Mouse (Mus musculus): ENCODE measurements around the gene Vps4a. TPM values are rescaled to one million over a fixed set of nuclear protein-coding genes. Genes with fewer than 3 reads are reported as not detected.
A peak's percentile ranks its signal among the peaks of the same experiment; 100 is the strongest.
"Not testable (repeated sequence)": the region's sequence is repeated elsewhere in the genome, so short reads cannot be mapped to it uniquely, and the experiment has no call there.

Vps4a gene
- polyA plus RNA-seq (2016; fragmentation: Nextera tagmentation; extraction: Ambion mirVana) = 56.4 and 67.5 TPM in 2 replicates

DNA sequence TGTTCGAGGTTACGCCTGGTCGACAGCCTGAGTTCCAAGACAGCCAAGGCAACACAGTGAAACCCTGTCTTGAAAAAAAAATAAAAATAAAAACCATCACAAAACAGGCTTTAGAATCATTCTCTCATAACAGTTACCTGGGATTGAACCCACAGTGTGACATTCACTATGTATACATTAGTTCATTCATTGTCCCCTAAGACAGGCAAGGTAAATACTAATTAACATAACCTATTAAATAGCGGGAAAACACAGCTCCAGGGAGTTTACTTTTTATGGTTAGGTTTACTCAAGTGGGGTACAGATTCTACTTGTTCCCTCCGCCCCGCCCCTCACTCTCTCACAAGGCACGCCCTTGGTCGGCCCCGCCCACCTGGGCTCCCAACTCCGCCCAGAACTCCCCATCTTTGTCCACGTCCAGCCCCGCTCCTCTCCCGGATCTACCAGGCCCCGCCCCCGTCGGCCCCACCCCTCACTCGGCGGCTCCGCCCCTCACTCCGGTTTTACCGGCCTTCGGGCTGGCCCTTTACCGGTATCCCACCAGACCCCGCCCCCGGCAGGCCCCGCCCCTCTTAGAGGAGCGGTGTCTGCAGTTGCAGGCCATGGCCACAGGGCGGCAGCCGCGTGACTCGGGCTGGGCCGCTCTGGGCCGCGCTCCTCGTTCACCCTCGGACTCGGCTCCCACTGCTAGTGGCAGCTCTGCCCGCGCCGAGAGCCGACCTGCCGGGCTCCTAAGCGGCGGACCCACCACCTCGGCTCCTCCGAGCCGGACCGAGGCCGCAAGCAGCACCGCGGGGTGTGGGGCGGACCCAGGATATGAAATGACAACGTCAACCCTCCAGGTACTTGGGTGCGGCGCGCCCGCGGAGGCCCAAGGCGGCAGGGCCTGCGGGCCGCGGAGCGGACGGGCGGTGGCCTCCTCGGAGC lies at the start of gene Vps4a:
Vps4a (plus strand) TSS at position 573 of the 927 bp plus-strand sequence.
- 4% methylated on average over 66 of the region's 66 CpGs for WGBS
- Histone ChIP-seq H3K4me1 (peaks cover 25% of the 10 kb centered on the region), H3K27me3 (ENCODE audit: low read depth, poor library complexity, severe bottlenecking) (no peaks in the 10 kb centered on the region), H3K4me3 (peak within 1 kb of the TSS; percentile 98), H3K9me3 (replicated peaks) (no peaks in the 10 kb centered on the region), H3K27ac (peak within 1 kb of the TSS; percentile 91), H3K36me3 (peaks cover 7% of the 10 kb centered on the region)
- DNase-seq (ENCODE audit: low spot score) = peak; percentile 96

DNA sequence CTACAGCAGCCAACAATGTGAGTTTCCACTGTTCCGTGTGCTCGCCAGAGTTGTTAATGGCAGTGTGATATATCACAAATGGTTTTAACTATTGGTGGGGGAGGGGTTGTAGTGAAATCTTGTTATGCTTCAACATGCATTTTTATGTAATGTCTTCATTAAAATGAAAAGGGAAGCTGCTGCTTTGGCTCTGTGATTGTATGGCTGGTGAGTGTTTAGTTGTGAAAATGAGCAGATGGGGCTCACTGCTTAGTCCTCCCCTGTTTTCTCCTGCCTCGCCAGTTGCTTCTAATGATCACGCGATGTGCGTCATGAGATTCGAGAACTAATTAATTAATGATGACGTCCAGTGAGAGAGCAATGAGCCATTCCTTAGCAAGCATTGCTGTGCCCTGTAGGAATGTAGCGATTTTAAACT lies 45.6 kb upstream of the Vps4a start:
- H3K4me1 ChIP-seq = no peaks in the 10 kb centered on the region

DNA sequence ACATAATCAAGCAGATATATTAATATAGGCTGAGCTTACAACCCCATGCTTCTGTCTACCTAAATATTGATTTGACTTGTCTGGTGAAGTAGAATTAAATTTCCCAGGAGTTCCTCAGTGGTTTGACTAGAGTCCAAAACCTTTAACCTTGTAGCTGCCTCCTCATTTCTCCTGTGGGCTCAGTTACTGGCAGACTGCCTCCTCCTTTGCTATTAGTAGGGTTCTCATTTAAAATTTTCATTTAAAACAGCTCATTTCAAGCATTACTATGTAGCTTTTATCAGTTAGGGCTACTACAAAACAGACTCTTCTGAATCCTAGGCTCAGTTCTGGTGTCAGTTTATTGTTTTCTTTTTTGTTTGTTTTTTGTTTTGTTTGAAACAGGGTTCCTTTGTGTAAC lies 45.1 kb upstream of the Vps4a start:
- Histone ChIP-seq H3K27ac (no peak overlapping the region), H3K4me3 (no peak overlapping the region), H3K27me3 (ENCODE audit: low read depth, poor library complexity, severe bottlenecking) (no peaks in the 10 kb centered on the region), H3K4me1 (no peaks in the 10 kb centered on the region), H3K9me3 (replicated peaks) (no peaks in the 10 kb centered on the region), H3K36me3 (peaks cover 50% of the 10 kb centered on the region)
- no peak for DNase-seq (ENCODE audit: low spot score)

More for the DNA sequence above, 45.6 kb upstream of the Vps4a start:
- Histone ChIP-seq H3K4me3 (no peak overlapping the region), H3K27ac (no peak overlapping the region), H3K9me3 (replicated peaks) (no peaks in the 10 kb centered on the region), H3K36me3 (peaks cover 50% of the 10 kb centered on the region), H3K27me3 (ENCODE audit: low read depth, poor library complexity, severe bottlenecking) (no peaks in the 10 kb centered on the region)
- no peak for DNase-seq (ENCODE audit: low spot score)
- 92% methylated on average over 9 of the region's 9 CpGs for WGBS

DNA sequence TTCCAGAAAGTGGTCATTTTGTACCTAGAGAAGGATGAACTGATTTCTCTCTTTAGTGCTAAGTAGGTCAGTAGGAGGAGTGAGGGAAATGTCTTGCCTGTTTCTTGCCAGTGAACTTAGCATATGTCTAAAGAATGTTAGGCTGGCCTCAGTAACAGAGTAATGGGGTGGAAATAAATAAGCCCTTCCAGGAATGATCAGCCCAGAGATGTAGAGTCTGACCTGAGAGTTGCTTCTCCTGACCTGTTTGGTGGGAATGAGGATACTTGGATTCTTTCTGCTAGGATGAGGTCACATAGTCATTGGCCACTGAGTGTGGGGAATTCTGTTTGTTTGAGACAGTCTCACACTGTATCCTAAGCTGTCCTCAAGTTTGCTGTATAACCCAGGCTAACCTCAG lies 43.5 kb upstream of the Vps4a start:
- H3K27ac ChIP-seq = no peak overlapping the region
- H3K36me3 ChIP-seq = peaks cover 56% of the 10 kb centered on the region
- DNase-seq (ENCODE audit: low spot score) = no peak
- H3K9me3 ChIP-seq (replicated peaks) = no peaks in the 10 kb centered on the region
- H3K27me3 ChIP-seq (ENCODE audit: low read depth, poor library complexity, severe bottlenecking) = no peaks in the 10 kb centered on the region
- H3K4me1 ChIP-seq = no peaks in the 10 kb centered on the region
- no peak overlapping the region for H3K4me3 ChIP-seq

DNA sequence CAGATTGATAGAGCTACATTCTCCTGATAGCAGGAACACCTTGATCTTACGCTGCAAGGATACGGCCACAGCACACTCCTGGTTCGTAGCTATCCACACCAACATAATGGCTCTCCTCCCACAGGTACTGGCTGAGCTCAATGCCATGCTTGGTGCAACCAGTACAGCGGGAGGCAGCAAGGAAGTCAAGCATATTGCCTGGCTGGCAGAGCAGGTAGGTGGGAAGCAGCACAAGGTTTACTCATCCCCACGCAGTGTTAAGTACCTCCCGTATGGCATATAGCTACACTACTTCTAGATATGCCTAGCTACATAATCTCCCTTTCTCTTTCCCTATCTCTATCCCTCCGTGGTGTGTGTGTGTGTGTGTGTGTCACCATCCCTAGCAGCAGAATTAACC lies 39.6 kb upstream of the Vps4a start:
- 94% methylated on average over 7 of the region's 7 CpGs for WGBS
- H3K27ac ChIP-seq = no peak overlapping the region
- H3K36me3 ChIP-seq = peaks cover 62% of the 10 kb centered on the region
- H3K9me3 ChIP-seq (replicated peaks) = no peaks in the 10 kb centered on the region
- H3K4me3 ChIP-seq = no peak overlapping the region
- H3K27me3 ChIP-seq (ENCODE audit: low read depth, poor library complexity, severe bottlenecking) = no peaks in the 10 kb centered on the region
- no peaks in the 10 kb centered on the region for H3K4me1 ChIP-seq
- DNase-seq (ENCODE audit: low spot score) = no peak

DNA sequence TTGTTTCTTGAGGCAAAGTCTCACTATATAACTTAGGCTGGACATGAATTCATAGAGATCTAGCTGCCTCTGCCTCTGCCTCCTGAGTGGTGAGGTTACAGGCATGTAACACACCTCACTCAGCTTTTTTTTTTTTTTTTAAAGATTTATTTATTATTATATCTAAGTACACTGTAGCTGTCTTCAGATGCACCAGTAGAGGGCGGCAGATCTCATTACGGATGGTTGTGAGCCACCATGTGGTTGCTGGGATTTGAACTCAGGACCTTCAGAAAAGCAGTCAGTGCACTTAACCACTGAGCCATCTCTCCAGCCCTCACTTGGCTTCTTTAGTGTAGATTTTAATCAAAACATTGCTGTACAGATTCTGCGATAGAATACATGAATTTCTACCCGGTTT lies 34.7 kb upstream of the Vps4a start:
- H3K36me3 ChIP-seq = peaks cover 71% of the 10 kb centered on the region
- 85% methylated on average over 4 of the region's 4 CpGs for WGBS
- not testable (repeated sequence) for H3K27me3 ChIP-seq (ENCODE audit: low read depth, poor library complexity, severe bottlenecking)

DNA sequence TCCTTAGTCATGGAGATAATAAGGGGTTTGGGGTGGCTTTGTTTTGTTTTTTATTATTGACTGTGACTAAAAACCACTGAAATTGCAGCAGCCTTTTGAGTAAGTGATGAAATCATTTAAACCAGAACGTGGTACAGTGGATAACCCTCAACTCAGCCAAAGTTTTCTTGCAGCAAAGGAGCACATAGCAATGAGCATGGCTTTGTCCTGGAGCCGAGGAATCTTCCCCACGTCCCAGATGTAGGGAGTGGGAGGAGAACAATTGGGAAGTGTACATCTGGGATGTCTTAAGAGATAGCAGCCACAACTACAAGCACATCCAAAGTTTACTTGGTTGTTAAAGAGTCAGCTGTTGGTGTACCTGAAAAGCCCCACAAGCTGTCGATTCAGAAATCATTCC lies 33.6 kb upstream of the Vps4a start:
- WGBS = 93% methylated on average over 4 of the region's 4 CpGs
- H3K36me3 ChIP-seq = peaks cover 65% of the 10 kb centered on the region
- no peak for DNase-seq (ENCODE audit: low spot score)
- no peaks in the 10 kb centered on the region for H3K4me1 ChIP-seq
- H3K27me3 ChIP-seq (ENCODE audit: low read depth, poor library complexity, severe bottlenecking) = no peaks in the 10 kb centered on the region
- no peak overlapping the region for H3K4me3 ChIP-seq
- no peak overlapping the region for H3K27ac ChIP-seq
- H3K9me3 ChIP-seq (replicated peaks) = no peaks in the 10 kb centered on the region

More for the DNA sequence above, 34.7 kb upstream of the Vps4a start:
- H3K4me3 ChIP-seq; DNase-seq (ENCODE audit: low spot score); H3K4me1 ChIP-seq; H3K27ac ChIP-seq; H3K9me3 ChIP-seq (replicated peaks): not testable (repeated sequence)

DNA sequence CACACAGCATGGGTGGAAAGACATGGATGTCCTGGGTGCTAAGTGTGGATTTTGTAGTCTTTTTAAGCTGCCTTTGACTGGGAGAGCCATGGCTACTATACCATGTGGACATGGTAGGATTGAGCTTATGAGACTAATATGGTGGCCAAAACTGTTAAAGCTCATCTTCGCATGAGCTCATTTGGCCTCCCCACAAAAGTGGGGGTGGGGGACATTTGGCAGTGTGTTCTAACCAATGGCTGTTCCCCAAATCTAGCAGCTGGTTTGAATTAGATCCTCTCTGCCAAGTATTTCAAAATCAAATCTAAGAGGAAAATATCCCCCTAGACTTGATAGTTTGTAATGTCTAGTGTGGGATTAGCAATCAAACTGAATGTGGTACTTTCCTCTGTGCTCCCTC lies 32.0 kb upstream of the Vps4a start:
- H3K4me3 ChIP-seq = no peak overlapping the region
- no peaks in the 10 kb centered on the region for H3K4me1 ChIP-seq
- WGBS = 94% methylated on average over 1 of the region's 1 CpGs
- peaks cover 57% of the 10 kb centered on the region for H3K36me3 ChIP-seq
- DNase-seq (ENCODE audit: low spot score) = no peak
- no peaks in the 10 kb centered on the region for H3K27me3 ChIP-seq (ENCODE audit: low read depth, poor library complexity, severe bottlenecking)
- no peaks in the 10 kb centered on the region for H3K9me3 ChIP-seq (replicated peaks)
- no peak overlapping the region for H3K27ac ChIP-seq

DNA sequence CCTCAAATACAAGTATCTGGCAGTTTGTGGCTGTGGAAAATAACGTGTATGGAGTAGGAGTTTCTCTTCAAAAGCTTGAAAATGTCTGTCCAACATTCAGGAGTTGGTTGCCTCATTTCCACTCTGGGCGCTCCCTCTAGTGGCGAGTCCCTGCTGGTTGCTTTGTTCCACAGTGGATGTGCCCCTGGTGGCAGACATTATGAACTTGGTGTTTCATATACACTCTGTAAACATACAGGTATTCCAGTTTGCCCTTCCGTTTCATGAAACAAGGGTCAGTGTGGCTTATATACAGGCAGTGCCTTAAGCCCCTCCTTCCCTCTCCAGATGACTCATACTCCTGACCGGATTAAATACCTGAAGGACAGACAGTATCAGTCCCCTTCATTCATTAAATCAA lies 28.5 kb upstream of the Vps4a start:
- peaks cover 47% of the 10 kb centered on the region for H3K36me3 ChIP-seq
- DNase-seq (ENCODE audit: low spot score) = peak; percentile 89

DNA sequence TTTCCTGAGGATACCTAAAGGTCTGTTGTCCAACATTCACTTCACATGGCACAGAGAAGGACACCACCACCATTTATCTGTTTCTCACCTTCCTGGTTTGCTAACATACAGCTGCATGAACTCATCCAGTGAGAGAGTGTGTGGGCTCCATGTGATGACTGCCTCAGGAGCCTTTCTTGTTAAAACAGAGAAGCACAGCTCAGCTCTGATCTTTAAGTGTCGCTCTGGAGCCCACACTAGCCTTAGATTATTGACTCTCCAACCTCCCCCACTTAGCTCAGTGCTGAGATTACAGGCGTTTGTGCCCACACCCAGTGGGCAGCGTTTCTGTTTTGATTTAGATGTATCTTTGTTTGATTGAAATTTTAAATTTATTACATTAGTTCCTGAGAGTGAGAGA lies 23.2 kb upstream of the Vps4a start:
- H3K27ac ChIP-seq = no peak overlapping the region
- H3K4me1 ChIP-seq = no peaks in the 10 kb centered on the region
- WGBS = 84% methylated on average over 3 of the region's 3 CpGs
- DNase-seq (ENCODE audit: low spot score) = no peak
- peaks cover 83% of the 10 kb centered on the region for H3K36me3 ChIP-seq
- H3K27me3 ChIP-seq (ENCODE audit: low read depth, poor library complexity, severe bottlenecking) = no peaks in the 10 kb centered on the region
- no peak overlapping the region for H3K4me3 ChIP-seq
- H3K9me3 ChIP-seq (replicated peaks) = no peaks in the 10 kb centered on the region

More for the DNA sequence above, 28.5 kb upstream of the Vps4a start:
- no peaks in the 10 kb centered on the region for H3K9me3 ChIP-seq (replicated peaks)
- no peak overlapping the region for H3K27ac ChIP-seq
- no peak overlapping the region for H3K4me3 ChIP-seq
- H3K4me1 ChIP-seq = no peaks in the 10 kb centered on the region
- WGBS = 58% methylated on average over 5 of the region's 5 CpGs
- H3K27me3 ChIP-seq (ENCODE audit: low read depth, poor library complexity, severe bottlenecking) = no peaks in the 10 kb centered on the region

DNA sequence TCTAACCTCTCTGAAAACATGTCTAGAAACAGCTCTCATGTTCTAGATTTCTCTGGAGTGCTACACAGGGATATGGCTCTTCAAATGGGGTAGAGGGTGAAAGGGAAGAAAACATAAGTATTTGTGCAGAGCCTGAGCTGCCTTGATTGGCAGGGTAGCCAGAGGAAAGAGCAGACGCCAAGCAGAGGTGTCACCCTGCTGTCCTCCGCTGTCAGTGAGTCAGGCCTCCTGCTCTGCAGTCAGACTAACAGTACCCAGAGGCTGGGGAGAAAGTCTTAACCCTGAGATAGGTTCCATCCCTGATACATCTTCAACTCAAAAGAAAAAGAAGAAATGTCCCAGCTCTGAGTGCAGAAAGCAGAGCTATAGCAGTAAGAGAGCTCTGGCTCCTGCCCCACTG lies 18.4 kb upstream of the Vps4a start:
- Histone ChIP-seq H3K4me1 (no peaks in the 10 kb centered on the region), H3K27me3 (ENCODE audit: low read depth, poor library complexity, severe bottlenecking) (no peaks in the 10 kb centered on the region), H3K36me3 (peaks cover 59% of the 10 kb centered on the region), H3K4me3 (no peak overlapping the region), H3K27ac (no peak overlapping the region), H3K9me3 (replicated peaks) (no peaks in the 10 kb centered on the region)
- WGBS = 79% methylated on average over 2 of the region's 2 CpGs
- no peak for DNase-seq (ENCODE audit: low spot score)

DNA sequence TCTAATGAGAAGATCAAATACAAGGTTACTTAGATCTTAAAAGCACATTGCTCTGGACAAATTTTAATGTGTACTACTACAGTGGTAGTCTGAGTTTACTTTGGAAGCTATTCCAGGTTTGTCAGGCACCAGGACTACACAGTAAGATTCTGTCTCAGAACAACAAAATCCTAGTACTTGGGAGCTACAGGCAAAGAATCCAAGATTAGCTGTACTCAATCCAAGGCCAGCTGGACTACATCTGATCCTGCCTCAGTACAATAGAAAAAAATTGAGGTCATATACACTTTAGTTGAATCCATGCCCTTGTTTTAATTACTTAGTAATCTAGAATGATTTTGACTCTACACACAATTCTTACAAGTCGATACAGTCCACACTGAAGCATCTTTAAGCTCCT lies 16.1 kb upstream of the Vps4a start:
- Histone ChIP-seq H3K36me3 (peaks cover 37% of the 10 kb centered on the region), H3K27me3 (ENCODE audit: low read depth, poor library complexity, severe bottlenecking) (no peaks in the 10 kb centered on the region), H3K4me3 (no peak overlapping the region), H3K27ac (no peak overlapping the region), H3K9me3 (replicated peaks) (no peaks in the 10 kb centered on the region), H3K4me1 (no peaks in the 10 kb centered on the region)
- DNase-seq (ENCODE audit: low spot score) = no peak
- 96% methylated on average over 1 of the region's 1 CpGs for WGBS

DNA sequence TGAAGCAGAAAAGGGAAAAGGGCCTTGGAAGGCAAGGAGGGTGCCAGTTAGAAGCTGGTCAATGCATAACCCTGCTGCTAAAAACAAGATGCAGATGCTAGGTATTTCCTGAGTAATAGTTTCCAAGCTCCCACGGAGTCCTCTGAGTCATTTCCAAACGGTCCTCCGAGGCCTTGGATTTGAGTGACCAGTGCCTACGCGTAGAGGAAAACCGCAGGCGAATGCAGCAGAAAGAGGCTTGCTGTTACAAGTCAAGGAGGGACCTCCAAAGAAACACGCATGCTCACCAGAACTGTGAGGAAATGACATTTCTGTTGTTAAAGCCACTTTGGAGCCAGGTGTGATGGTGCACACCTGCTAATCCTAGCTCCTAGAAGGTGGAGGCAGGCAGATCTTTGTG lies 7.5 kb upstream of the Vps4a start:
- Histone ChIP-seq H3K4me3 (no peak overlapping the region), H3K27ac (no peak overlapping the region), H3K9me3 (replicated peaks) (no peaks in the 10 kb centered on the region), H3K4me1 (no peaks in the 10 kb centered on the region), H3K36me3 (no peaks in the 10 kb centered on the region), H3K27me3 (ENCODE audit: low read depth, poor library complexity, severe bottlenecking) (no peaks in the 10 kb centered on the region)
- 90% methylated on average over 8 of the region's 8 CpGs for WGBS
- DNase-seq (ENCODE audit: low spot score) = no peak

Measured in limb, embryonic 10.5 days (tissue).